Mouse (Mus musculus) G1E (cell line): ENCODE measurements around the gene Olfr1366. TPM values are rescaled to one million over a fixed set of nuclear protein-coding genes. Genes with fewer than 3 reads are reported as not detected.

ENCODE experiments used
- ATAC-seq: 2 replicates; pipeline ENCODE4 v1.8.0; 2016; ENCODE audit warnings: mild to moderate bottlenecking; ENCODE audit not compliant: insufficient number of reproducible peaks, poor library complexity, low FRiP score, severe bottlenecking; ENCODE audit errors: extremely low read depth
- DNase-seq: peaks from one replicate; pipeline ENCODE4 v3.0.0; 2012; ENCODE audit warnings: low spot score
- H3K27me3 ChIP-seq: 2 replicates; pipeline ENCODE4 v1.6.1; 2012; ENCODE audit warnings: mild to moderate bottlenecking, low read length, inconsistent platforms; ENCODE audit not compliant: insufficient read depth
- H3K36me3 ChIP-seq: replicated peaks from 2 replicates; pipeline ENCODE3; 2012; ENCODE audit warnings: mild to moderate bottlenecking, inconsistent platforms
- H3K4me1 ChIP-seq: 2 replicates; pipeline ENCODE4 v1.6.1; 2012; ENCODE audit warnings: low read depth, low read length, inconsistent platforms, mixed read lengths; ENCODE audit not compliant: insufficient read depth
- H3K4me3 ChIP-seq: 2 replicates; pipeline ENCODE4 v1.5.1; 2012; ENCODE audit warnings: low read depth, mild to moderate bottlenecking, inconsistent platforms, low read length, moderate library complexity, mixed read lengths
- H3K9me3 ChIP-seq: replicated peaks from 2 replicates; pipeline ENCODE4 v1.6.1; 2012; ENCODE audit warnings: inconsistent platforms
- CTCF ChIP-seq: IDR thresholded peaks from 2 replicates; pipeline ENCODE4 v1.5.1; 2012; ENCODE audit warnings: low read depth, low read length, inconsistent platforms, mixed read lengths
- GATA1 ChIP-seq: IDR thresholded peaks from 2 replicates; pipeline ENCODE4 v1.6.1; 2012; ENCODE audit warnings: borderline replicate concordance, low read length, inconsistent platforms, mixed read lengths
- GATA2 ChIP-seq: IDR thresholded peaks from 2 replicates; pipeline ENCODE4 v1.6.1; 2012; ENCODE audit warnings: low read depth, low read length, inconsistent platforms, borderline replicate concordance
- POLR2AphosphoS5 ChIP-seq: IDR thresholded peaks from 2 replicates; pipeline ENCODE4 v1.6.1; 2012; ENCODE audit warnings: low read depth, low read length, inconsistent platforms; ENCODE audit not compliant: insufficient replicate concordance
- TAL1 ChIP-seq: conservative IDR thresholded peaks from 2 replicates; pipeline ENCODE4 v1.6.1; 2012; ENCODE audit warnings: low read depth, low read length, inconsistent platforms, mixed read lengths
- polyA plus RNA-seq: library from polyadenylated mRNA; stranded (reverse); fragments of >175 nt; gene quantifications from 2 replicates; pipeline ENCODE4 v1.2.3, GENCODE M21; 2012
- total RNA-seq, 2 experiments: library from RNA; stranded (forward) in 1 of 2; stranded (reverse) in 1 of 2; fragments of 200-1000 nt in 1 of 2; fragments of >200 nt in 1 of 2; fragmentation: Nextera tagmentation in 1 of 2; gene quantifications; 2 replicates each; pipeline ENCODE4 v1.2.3; 2014 to 2017

The Olfr1366 gene
- total RNA-seq (2014; fragmentation: Nextera tagmentation), result not detected in 2 replicates
- total RNA-seq (2017), result 0.23 and 0.44 TPM in 2 replicates
- not detected in 2 replicates for polyA plus RNA-seq

- Histone ChIP-seq H3K9me3 (no peaks in the 10 kb centered on the region), H3K4me1 (no peaks in the 10 kb centered on the region), H3K4me3 (no peak within 1 kb of the TSS), H3K27me3 (peaks cover 13% of the 10 kb centered on the region), H3K36me3 (no peaks in the 10 kb centered on the region)
- TF ChIP-seq POLR2AphosphoS5 (no peak), GATA1 (no peak), TAL1 (no peak), GATA2 (no peak), CTCF (no peak)
- no peak for ATAC-seq
- no peak for DNase-seq
Observed at GRCm38 (mm10) chr13:21542708-21543107, at the start of gene Olfr1366. Olfr1366 (minus strand) TSS chr13:21542808.

DNA sequence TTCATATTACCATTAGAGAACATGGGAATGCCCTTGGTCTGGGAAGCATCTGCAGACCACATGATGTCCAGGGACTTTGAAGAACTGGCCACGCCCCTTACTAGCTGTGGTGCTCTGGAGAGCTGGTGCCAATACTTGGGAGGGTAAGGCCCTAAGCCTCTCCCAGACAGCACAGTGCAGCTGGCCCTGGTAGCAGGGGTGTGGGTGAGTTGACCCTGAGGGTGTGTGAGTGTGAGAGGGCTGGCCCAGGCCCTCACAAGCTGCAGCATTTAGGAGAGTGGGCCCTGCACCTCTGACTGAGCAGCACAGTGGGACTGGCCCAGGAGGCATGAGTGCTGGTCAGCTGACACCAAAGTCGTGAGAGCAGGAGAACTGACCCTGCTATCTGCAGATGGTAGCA, 49.0 kb upstream of the Olfr1366 start:
- Histone ChIP-seq H3K4me3 (no peak overlapping the region), H3K9me3 (no peaks in the 10 kb centered on the region), H3K36me3 (no peaks in the 10 kb centered on the region), H3K27me3 (no peaks in the 10 kb centered on the region), H3K4me1 (no peaks in the 10 kb centered on the region; the same call in 1 of the 2 replicates)
- DNase-seq (no peak), ATAC-seq (no peak)
- no peak for TF ChIP-seq POLR2AphosphoS5
- TF ChIP-seq GATA1, result no peak
- TF ChIP-seq GATA2, result no peak
- TF ChIP-seq CTCF, result no peak
- TF ChIP-seq TAL1, result no peak

- Histone ChIP-seq H3K27me3 (no peaks in the 10 kb centered on the region), H3K36me3 (no peaks in the 10 kb centered on the region), H3K9me3 (no peaks in the 10 kb centered on the region), H3K4me1 (no peaks in the 10 kb centered on the region), H3K4me3 (no peak within 1 kb of the TSS)
- TF ChIP-seq POLR2AphosphoS5 (no peak), GATA2 (no peak), TAL1 (no peak), CTCF (no peak), GATA1 (no peak)
- ATAC-seq, result no peak
- no peak for DNase-seq
Observed at GRCm38 (mm10) chr13:21581659-21582058, 39.1 kb upstream of the Olfr1366 start, which contains the start of gene Olfr1364. Olfr1364 (minus strand) TSS chr13:21581759.

- Histone ChIP-seq H3K9me3 (no peaks in the 10 kb centered on the region), H3K27me3 (no peaks in the 10 kb centered on the region), H3K4me1 (no peaks in the 10 kb centered on the region), H3K36me3 (no peaks in the 10 kb centered on the region), H3K4me3 (no peak within 1 kb of the TSS)
- no peak for TF ChIP-seq POLR2AphosphoS5
- TF ChIP-seq GATA2, result no peak
- TF ChIP-seq CTCF, result no peak
- no peak for TF ChIP-seq GATA1
- no peak for TF ChIP-seq TAL1
- no peak for DNase-seq
- no peak for ATAC-seq
Observed at GRCm38 (mm10) chr13:21559793-21560192, 17.2 kb upstream of the Olfr1366 start, which contains the start of gene Olfr1535. Olfr1535 (minus strand) TSS chr13:21559893.

DNA sequence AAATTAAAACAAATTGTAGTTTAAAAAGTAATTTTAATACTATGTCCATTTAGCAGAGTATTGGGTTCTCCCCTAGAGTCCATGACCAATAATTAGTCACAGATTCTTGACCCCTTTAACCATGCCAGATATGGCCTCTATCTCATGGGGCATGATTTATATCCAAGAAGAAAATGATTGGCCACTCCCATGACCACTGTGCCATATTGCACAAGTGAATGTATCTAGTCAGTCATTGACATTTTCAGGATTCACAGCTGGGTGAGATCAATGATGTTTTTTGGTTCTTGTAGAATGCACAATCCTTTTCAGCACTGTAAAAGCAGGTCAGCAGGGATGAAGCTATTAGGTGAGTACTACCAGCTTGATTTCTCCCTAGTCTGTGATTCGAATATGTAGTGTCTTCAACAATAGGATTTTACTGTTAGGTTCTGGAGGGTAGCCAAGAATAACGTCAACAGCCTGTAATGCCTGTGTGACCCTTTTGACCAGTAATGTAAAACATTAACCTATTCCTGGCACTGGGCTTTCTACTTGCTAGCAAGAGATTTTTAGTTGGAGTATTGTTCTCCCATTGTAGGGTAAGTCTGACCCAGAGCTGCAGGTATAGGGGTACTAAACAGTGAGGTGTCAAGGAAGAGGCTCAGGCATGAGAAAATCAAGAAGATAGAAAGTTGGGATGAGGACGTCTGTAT, 8.0 kb upstream of the Olfr1366 start:
- Histone ChIP-seq H3K27me3 (peaks cover 2% of the 10 kb centered on the region; the same call in 1 of the 2 replicates), H3K36me3 (no peaks in the 10 kb centered on the region), H3K4me1 (no peaks in the 10 kb centered on the region), H3K9me3 (no peaks in the 10 kb centered on the region), H3K4me3 (no peak overlapping the region)
- DNase-seq (no peak), ATAC-seq (no peak)
- TF ChIP-seq CTCF, result no peak
- no peak for TF ChIP-seq GATA2
- no peak for TF ChIP-seq TAL1
- TF ChIP-seq GATA1, result no peak
- no peak for TF ChIP-seq POLR2AphosphoS5

DNA sequence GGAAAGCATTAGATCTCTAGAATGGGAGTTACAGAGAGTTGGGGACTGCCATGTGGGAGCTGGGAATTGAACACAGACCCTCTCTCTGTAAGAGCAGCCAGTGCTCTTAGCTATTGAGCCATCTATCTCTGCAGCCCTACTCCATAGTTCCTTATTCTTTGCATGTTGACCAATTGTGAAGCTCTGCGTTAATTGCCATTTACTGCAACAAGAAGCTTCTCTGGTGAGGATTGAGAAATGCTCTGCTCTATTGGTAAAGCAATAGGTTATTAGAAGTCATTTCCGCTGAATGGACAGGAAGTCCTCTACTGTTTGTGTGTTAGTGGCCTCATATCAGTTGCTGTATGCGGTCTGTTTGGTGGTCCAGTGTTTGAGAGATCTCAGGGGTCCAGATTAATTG, 6.9 kb upstream of the Olfr1366 start:
- Histone ChIP-seq H3K4me1 (no peaks in the 10 kb centered on the region), H3K27me3 (peaks cover 2% of the 10 kb centered on the region; the same call in 1 of the 2 replicates), H3K9me3 (no peaks in the 10 kb centered on the region), H3K36me3 (no peaks in the 10 kb centered on the region), H3K4me3 (no peak overlapping the region)
- ATAC-seq (no peak), DNase-seq (no peak)
- TF ChIP-seq GATA1 (no peak), CTCF (no peak), TAL1 (no peak)

DNA sequence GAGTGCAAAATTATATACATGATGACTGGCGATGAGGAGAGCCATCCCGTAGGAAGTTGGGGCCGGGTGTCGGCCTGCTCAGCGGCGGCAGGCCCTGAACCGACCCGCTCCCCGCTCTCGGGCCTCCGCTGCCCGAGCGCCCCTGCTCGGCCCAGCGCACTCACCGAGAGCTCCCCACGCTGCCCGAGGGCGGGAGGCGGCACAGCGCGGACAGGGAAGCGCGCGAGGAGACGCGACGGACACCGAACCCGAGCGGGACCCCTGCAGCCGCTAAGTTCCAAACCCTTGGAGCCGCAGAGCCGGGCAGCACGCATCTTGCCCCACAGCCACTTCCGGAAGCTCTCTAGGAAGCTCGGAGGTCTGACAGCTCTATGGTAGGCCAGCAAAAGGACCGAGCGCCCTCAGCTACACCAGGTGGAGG, 11.8 kb downstream of the Olfr1366 start, which contains the start of gene Zkscan8:
TSS of gene Zkscan8 (minus strand) at position 340 of the 421 bp plus-strand sequence.
- TF ChIP-seq GATA1, result no peak
- no peak for TF ChIP-seq POLR2AphosphoS5
- no peak for TF ChIP-seq TAL1
- no peak for TF ChIP-seq CTCF
- TF ChIP-seq GATA2, result no peak
- Histone ChIP-seq H3K9me3 (no peaks in the 10 kb centered on the region), H3K36me3 (peaks cover 17% of the 10 kb centered on the region), H3K4me3 (peak within 1 kb of the TSS; percentile 82), H3K4me1 (peaks cover 13% of the 10 kb centered on the region), H3K27me3 (no peaks in the 10 kb centered on the region)
- ATAC-seq, result peak; percentile 93
- peak; percentile 78 for DNase-seq
